Mouse (Mus musculus) erythroblast, embryonic 14.5 days (primary cell): ENCODE data around the gene Lrrc59. TPM values are rescaled to one million over a fixed set of nuclear protein-coding genes. Genes with fewer than 3 reads are reported as not detected.
A peak's percentile ranks its signal among the peaks of the same experiment; 100 is the strongest.

Source experiments
- H3K27me3 ChIP-seq: 2 replicates; pipeline ENCODE4 v1.6.1; 2012; ENCODE audit warnings: inconsistent platforms; ENCODE audit not compliant: control insufficient read depth
- H3K36me3 ChIP-seq: 2 replicates; pipeline ENCODE4 v1.6.1; 2012; ENCODE audit warnings: mild to moderate bottlenecking, inconsistent platforms; ENCODE audit not compliant: control insufficient read depth
- H3K4me1 ChIP-seq: 2 replicates; pipeline ENCODE4 v1.6.1; 2012; ENCODE audit warnings: inconsistent platforms; ENCODE audit not compliant: control insufficient read depth
- H3K4me3 ChIP-seq: replicated peaks from 2 replicates; pipeline ENCODE3; 2012; ENCODE audit warnings: moderate library complexity, mild to moderate bottlenecking, inconsistent platforms
- H3K9me3 ChIP-seq: 2 replicates; pipeline ENCODE4 v1.6.1; 2012; ENCODE audit warnings: low read length, inconsistent platforms, mixed read lengths; ENCODE audit not compliant: control insufficient read depth
- GATA1 ChIP-seq: IDR thresholded peaks from 2 replicates; pipeline ENCODE4 v1.6.1; 2012; ENCODE audit warnings: low read length, inconsistent platforms, mixed read lengths
- TAL1 ChIP-seq: IDR thresholded peaks from 3 replicates; pipeline ENCODE4 v1.6.1; 2012; ENCODE audit warnings: low read length, inconsistent platforms, mixed read lengths
- polyA plus RNA-seq: library from polyadenylated mRNA; stranded (reverse); fragments of >175 nt; gene quantifications from 2 replicates; pipeline ENCODE4 v1.2.3, GENCODE M21; 2012

The Lrrc59 gene
- polyA plus RNA-seq, result 4.9 and 6.1 TPM in 2 replicates

DNA sequence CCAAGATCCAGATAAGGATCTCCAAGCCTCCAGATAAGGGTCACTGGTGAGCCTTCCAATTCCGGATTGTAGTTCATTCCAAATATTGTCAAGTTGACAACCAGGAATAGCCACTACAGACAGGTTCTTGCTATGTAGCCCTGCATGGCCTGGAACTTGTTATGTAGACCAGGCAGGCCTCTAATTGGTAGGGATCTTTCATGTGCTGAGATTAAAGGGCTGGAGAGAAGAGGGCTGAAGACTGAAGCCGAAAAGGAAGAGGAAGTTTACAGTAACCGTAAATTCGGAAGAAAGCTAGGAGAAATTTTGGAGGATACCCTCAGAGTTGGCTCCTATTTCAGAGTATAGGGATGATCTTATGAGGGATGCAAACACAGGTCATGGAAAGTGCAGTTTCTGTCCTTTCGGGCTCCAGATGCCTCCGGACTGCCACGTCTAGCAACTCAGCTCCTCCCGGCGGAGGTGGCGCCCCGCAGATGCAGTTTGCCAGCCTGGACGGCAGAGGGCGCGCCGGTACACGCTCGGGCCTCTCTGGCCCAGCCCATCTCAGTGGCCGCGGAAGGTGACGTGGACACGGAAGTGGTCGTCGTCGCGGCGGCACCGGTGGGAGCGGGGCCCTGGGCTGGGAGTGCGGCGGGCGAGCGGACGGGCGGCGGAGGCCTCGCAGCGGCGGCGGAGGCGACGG, at the start of gene Lrrc59:
Lrrc59 (plus strand) TSS at position 569 of the 685 bp plus-strand sequence.
- peaks cover 34% of the 10 kb centered on the region for H3K36me3 ChIP-seq
- H3K4me3 ChIP-seq, result peak within 1 kb of the TSS; percentile 73
- peaks cover 24% of the 10 kb centered on the region for H3K4me1 ChIP-seq
- no peaks in the 10 kb centered on the region for H3K27me3 ChIP-seq
- TF ChIP-seq GATA1 (no peak), TAL1 (no peak)
- no peaks in the 10 kb centered on the region for H3K9me3 ChIP-seq

GRCm38 (mm10) chr11:94580111-94580740, 49.3 kb upstream of the Lrrc59 start:
- Histone ChIP-seq H3K27me3 (no peaks in the 10 kb centered on the region), H3K4me1 (no peaks in the 10 kb centered on the region)
- TF ChIP-seq TAL1 (no peak), GATA1 (no peak)

GRCm38 (mm10) chr11:94585091-94585490, 44.5 kb upstream of the Lrrc59 start:
- H3K9me3 ChIP-seq, result no peaks in the 10 kb centered on the region
- TF ChIP-seq TAL1, result no peak
- TF ChIP-seq GATA1, result no peak
- no peak overlapping the region for H3K4me3 ChIP-seq

More at GRCm38 (mm10) chr11:94580111-94580740, 49.3 kb upstream of the Lrrc59 start:
- no peaks in the 10 kb centered on the region for H3K36me3 ChIP-seq
- no peaks in the 10 kb centered on the region for H3K9me3 ChIP-seq
- H3K4me3 ChIP-seq, result no peak overlapping the region

GRCm38 (mm10) chr11:94587511-94587910, 42.1 kb upstream of the Lrrc59 start:
- Histone ChIP-seq H3K9me3 (no peaks in the 10 kb centered on the region), H3K4me1 (no peaks in the 10 kb centered on the region), H3K27me3 (no peaks in the 10 kb centered on the region), H3K36me3 (no peaks in the 10 kb centered on the region), H3K4me3 (no peak overlapping the region)
- TF ChIP-seq GATA1, result no peak
- no peak for TF ChIP-seq TAL1

More at GRCm38 (mm10) chr11:94585091-94585490, 44.5 kb upstream of the Lrrc59 start:
- no peaks in the 10 kb centered on the region for H3K36me3 ChIP-seq
- H3K4me1 ChIP-seq, result no peaks in the 10 kb centered on the region
- H3K27me3 ChIP-seq, result no peaks in the 10 kb centered on the region

DNA sequence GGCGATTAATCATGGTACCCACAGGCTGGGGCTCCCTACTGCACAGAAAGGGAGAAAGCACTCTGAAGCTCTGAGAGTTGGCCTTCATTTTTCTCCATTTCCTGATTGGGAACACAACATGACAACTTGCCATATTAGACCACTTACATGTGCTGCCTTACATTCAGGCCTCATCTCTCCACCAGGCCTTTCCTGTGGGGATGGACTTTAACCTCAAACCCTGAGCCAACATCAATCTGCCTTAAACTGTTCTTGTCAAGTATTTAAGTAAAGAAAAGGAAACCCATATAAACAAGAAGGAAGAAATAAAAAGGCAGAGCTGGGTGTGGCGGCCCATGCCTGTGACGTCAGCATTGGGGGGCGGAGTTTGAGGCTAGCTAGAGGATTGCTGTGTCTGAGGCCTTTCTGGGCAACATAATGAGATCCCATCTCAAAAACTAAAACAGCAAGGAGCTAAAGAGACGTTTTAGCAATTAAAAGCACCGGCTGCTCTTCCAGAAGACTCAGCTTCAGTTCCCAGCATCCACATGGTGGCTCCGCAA, 33.2 kb upstream of the Lrrc59 start:
- no peaks in the 10 kb centered on the region for H3K9me3 ChIP-seq
- no peak overlapping the region for H3K4me3 ChIP-seq
- TF ChIP-seq TAL1, result no peak
- TF ChIP-seq GATA1, result no peak
- H3K27me3 ChIP-seq, result peaks cover 8% of the 10 kb centered on the region
- H3K4me1 ChIP-seq, result peaks cover 4% of the 10 kb centered on the region
- no peaks in the 10 kb centered on the region for H3K36me3 ChIP-seq

GRCm38 (mm10) chr11:94597319-94597718, 32.2 kb upstream of the Lrrc59 start:
- H3K9me3 ChIP-seq, result no peaks in the 10 kb centered on the region
- TF ChIP-seq TAL1 (no peak), GATA1 (no peak)

DNA sequence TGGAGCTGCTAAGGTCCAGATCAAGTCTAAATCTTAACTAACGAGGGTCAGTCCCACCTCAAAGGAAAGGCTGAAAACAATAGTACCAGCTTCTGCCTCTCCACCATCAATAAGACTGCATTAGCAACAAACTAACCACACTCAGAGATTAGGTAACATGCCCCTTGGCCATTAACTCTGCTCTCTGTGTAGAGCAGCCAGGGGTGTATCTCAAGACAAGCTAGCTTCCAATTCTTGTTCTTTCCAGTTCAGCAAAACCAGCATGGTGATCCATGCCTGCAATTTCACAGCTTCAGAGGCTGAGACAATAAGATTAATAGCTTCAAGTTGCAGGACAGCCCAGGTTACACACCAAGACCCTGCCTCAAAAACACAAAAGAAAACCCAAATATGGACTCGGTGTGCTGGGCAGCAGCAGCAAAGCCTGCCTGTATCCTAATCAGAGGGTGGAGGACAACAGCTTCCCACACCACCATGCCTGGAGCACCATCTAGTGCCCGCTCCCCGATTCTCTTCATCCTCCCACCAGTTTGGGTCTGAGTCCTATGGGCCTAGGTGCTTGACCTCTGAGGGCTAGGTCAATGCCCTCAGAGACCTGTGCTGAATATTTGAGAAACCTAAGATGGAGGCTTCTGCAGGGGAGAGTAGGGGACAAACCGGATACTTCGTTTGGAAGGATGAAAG, 31.0 kb upstream of the Lrrc59 start:
- Histone ChIP-seq H3K27me3 (peaks cover 18% of the 10 kb centered on the region), H3K36me3 (no peaks in the 10 kb centered on the region), H3K9me3 (no peaks in the 10 kb centered on the region), H3K4me1 (peaks cover 10% of the 10 kb centered on the region), H3K4me3 (no peak overlapping the region)
- no peak for TF ChIP-seq GATA1

More at GRCm38 (mm10) chr11:94597319-94597718, 32.2 kb upstream of the Lrrc59 start:
- Histone ChIP-seq H3K4me3 (no peak overlapping the region), H3K36me3 (no peaks in the 10 kb centered on the region), H3K4me1 (peaks cover 10% of the 10 kb centered on the region), H3K27me3 (peaks cover 17% of the 10 kb centered on the region)

GRCm38 (mm10) chr11:94600447-94600846, 29.1 kb upstream of the Lrrc59 start:
- no peak overlapping the region for H3K4me3 ChIP-seq

More at GRCm38 (mm10) chr11:94600447-94600846, 29.1 kb upstream of the Lrrc59 start:
- H3K4me1 ChIP-seq, result peaks cover 10% of the 10 kb centered on the region
- H3K9me3 ChIP-seq, result no peaks in the 10 kb centered on the region
- no peaks in the 10 kb centered on the region for H3K36me3 ChIP-seq
- TF ChIP-seq GATA1 (no peak), TAL1 (no peak)
- H3K27me3 ChIP-seq, result peaks cover 18% of the 10 kb centered on the region
